Mouse (Mus musculus): ENCODE measurements around the gene Ostm1. TPM values are rescaled to one million over a fixed set of nuclear protein-coding genes. Genes with fewer than 3 reads are reported as not detected.

Gene Ostm1
- polyA plus RNA-seq, 1 experiment, result 13.0 TPM

DNA sequence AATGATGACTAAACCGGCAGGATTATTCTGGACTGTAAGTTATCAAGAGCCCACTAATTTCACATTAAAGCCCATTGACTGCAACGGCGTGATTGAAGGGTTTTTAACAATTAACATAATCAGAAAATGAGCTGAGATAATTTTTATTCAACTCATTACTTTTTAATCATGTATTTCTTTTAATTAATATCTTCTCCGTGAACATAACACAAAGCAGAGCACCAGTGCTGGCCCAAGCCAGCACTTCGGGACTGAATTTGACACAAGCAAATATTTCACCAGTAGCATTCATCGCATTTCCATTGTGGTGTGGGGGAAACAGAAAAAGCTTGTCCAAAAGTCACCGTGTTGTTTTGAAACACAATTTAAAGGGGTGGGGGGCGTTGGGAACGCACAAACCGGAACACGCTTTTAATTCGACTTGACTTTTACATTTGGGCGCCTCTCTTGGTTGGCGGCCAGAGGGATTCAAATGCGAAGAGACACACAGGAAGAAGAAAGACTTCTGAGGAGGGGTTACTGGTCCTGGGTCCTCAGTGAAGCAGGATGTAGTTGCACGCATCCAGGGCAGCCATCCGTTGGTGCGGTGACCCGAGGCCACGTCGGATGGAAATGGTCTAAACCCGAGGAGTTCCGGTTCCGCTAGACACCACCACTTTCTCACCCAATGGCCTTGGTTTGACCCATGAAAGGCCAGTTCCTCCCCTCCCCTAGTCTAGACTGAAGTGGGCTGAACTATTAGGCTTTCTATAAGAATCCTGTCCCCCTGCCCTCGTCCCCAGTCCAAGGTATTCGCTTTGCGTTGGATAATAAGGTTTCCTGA, 52.9 kb downstream of the Ostm1 start:
- Histone ChIP-seq H3K27me3 (ENCODE audit: control insufficient read depth, insufficient read depth, low read length) (peaks cover 57% of the 10 kb centered on the region), H3K27ac (ENCODE audit: insufficient read depth, low read depth, low read length) (no peak overlapping the region), H3K4me3 (ENCODE audit: low read depth, low read length) (peak overlapping the region; percentile 40), H3K4me1 (ENCODE audit: control insufficient read depth, insufficient read depth, insufficient read length, low read length) (peaks cover 19% of the 10 kb centered on the region), H3K36me3 (ENCODE audit: control insufficient read depth, insufficient read depth, low read length) (no peaks in the 10 kb centered on the region)
- WGBS, result 13% methylated on average over 27 of the region's 27 CpGs
- TF ChIP-seq POLR2A (IDR thresholded peaks at IDR 0.05; ENCODE audit: low read depth, low read length), result no peak
- TF ChIP-seq CTCF (IDR thresholded peaks at IDR 0.05; ENCODE audit: extremely low read depth, insufficient read length, insufficient replicate concordance, low read depth, low read length), result no peak

DNA sequence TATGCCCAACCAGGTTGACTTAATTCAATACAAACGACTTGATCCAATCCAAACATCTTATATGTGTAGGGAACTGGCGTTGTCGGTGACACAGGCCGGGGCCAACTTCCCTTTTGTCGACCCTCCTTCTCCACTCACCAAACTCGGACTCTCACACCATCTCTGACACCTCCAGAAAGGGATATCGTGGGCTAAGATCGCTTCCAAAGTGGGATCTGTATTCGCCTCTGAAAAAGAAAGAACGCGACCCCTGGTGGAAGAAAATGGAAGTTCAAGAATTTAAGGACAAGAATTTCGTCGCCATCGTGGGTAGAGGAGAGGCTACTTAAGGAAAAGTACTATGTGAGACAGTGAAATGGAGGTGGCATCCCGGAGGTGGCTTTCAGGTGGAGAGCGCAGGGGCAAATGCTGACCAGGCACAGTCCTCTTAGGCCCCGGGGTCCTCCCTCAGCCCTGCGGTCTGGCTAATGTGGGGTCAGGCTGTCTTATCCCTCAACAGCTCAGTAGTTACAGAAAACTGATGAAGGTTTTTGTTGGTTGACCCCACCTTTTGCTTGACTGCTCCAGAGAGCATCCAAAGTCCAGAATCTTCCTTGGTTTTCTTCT, 53.7 kb downstream of the Ostm1 start:
- Histone ChIP-seq H3K27ac (ENCODE audit: insufficient read depth, low read depth, low read length) (no peak overlapping the region), H3K27me3 (ENCODE audit: control insufficient read depth, insufficient read depth, low read length) (peaks cover 50% of the 10 kb centered on the region), H3K4me3 (ENCODE audit: low read depth, low read length) (peak overlapping the region; percentile 47), H3K4me1 (ENCODE audit: control insufficient read depth, insufficient read depth, insufficient read length, low read length) (peaks cover 19% of the 10 kb centered on the region), H3K36me3 (ENCODE audit: control insufficient read depth, insufficient read depth, low read length) (no peaks in the 10 kb centered on the region)
- WGBS, result 6% methylated on average over 18 of the region's 18 CpGs
- peak; percentile 63; the same call in 1 of the 2 replicates for TF ChIP-seq CTCF (IDR thresholded peaks at IDR 0.05; ENCODE audit: extremely low read depth, insufficient read length, insufficient replicate concordance, low read depth, low read length)
- TF ChIP-seq POLR2A (IDR thresholded peaks at IDR 0.05; ENCODE audit: low read depth, low read length), result no peak

DNA sequence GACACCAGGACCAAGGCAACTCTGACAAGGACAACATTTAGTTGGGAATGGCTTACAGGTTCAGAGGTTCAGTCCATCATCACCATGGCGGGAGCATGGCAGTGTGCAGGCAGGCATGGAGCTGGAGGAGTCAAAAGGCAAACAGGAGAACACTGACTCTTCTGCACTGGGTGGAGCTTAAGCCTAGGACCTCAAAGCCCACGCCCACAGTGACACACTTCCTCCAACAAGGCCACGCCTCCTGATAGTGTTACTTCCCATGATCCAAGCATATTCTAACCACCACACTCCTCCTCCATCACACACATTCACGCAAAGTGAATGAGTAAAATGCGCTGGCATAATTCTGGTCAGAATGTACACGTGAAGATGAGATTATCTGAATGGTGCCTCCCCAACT, 56.2 kb downstream of the Ostm1 start:
- peaks cover 29% of the 10 kb centered on the region for H3K27me3 ChIP-seq (ENCODE audit: control insufficient read depth, insufficient read depth, low read length)
- no peak overlapping the region for H3K27ac ChIP-seq (ENCODE audit: insufficient read depth, low read depth, low read length)
- WGBS, result 84% methylated on average over 6 of the region's 6 CpGs
- TF ChIP-seq POLR2A (IDR thresholded peaks at IDR 0.05; ENCODE audit: low read depth, low read length), result no peak
- peaks cover 5% of the 10 kb centered on the region for H3K4me1 ChIP-seq (ENCODE audit: control insufficient read depth, insufficient read depth, insufficient read length, low read length)
- no peak overlapping the region for H3K4me3 ChIP-seq (ENCODE audit: low read depth, low read length)
- no peaks in the 10 kb centered on the region for H3K36me3 ChIP-seq (ENCODE audit: control insufficient read depth, insufficient read depth, low read length)

DNA sequence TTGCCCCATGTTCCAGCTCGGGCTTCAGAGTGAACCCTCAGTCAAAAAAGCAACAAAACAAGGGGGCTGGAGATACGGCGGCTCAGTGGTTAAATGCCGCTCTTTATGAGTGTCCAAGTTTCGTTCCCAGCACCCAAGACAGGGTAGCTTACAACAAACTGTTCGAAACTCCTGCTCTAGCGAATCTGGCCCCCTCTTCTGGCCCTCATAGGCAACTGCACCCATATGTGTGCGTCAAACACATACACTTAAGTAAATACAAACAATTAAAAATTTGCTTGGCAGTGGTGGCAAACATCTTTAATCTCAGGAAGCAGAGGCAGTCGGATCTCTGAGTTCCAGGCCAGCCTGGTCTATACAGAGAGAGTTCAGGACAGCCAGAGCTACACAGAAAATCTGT, 60.0 kb downstream of the Ostm1 start:
- Histone ChIP-seq H3K36me3 (ENCODE audit: control insufficient read depth, insufficient read depth, low read length) (no peaks in the 10 kb centered on the region), H3K4me1 (ENCODE audit: control insufficient read depth, insufficient read depth, insufficient read length, low read length) (no peaks in the 10 kb centered on the region), H3K4me3 (ENCODE audit: low read depth, low read length) (no peak overlapping the region), H3K27me3 (ENCODE audit: control insufficient read depth, insufficient read depth, low read length) (no peaks in the 10 kb centered on the region), H3K27ac (ENCODE audit: insufficient read depth, low read depth, low read length) (no peak overlapping the region)
- WGBS, result 85% methylated on average over 9 of the region's 9 CpGs
- TF ChIP-seq POLR2A (IDR thresholded peaks at IDR 0.05; ENCODE audit: low read depth, low read length) (no peak), CTCF (IDR thresholded peaks at IDR 0.05; ENCODE audit: extremely low read depth, insufficient read length, insufficient replicate concordance, low read depth, low read length) (no peak)

DNA sequence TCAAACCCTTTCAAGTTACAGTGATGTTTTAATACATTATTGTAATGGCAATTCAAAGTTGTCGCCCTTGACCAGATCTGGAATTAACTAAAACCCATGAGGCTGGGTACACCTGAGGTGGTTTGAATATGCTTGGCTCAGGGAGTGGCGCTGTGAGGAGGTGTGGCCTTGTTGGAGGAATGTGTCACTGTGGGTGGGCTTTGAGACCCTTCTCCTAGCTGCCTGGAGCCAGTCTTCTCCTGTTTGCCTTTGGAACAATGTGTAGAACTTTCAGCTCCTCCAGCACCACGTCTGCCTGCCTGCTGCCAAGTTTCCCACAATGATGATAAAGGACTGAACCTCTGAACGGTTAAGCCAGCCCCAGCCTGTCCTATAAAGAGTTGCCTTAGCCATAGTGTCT, 62.7 kb downstream of the Ostm1 start:
- 64% methylated on average over 4 of the region's 4 CpGs for WGBS
- Histone ChIP-seq H3K36me3 (ENCODE audit: control insufficient read depth, insufficient read depth, low read length) (no peaks in the 10 kb centered on the region), H3K27me3 (ENCODE audit: control insufficient read depth, insufficient read depth, low read length) (no peaks in the 10 kb centered on the region), H3K4me1 (ENCODE audit: control insufficient read depth, insufficient read depth, insufficient read length, low read length) (no peaks in the 10 kb centered on the region), H3K4me3 (ENCODE audit: low read depth, low read length) (no peak overlapping the region), H3K27ac (ENCODE audit: insufficient read depth, low read depth, low read length) (no peak overlapping the region)
- no peak for TF ChIP-seq CTCF (IDR thresholded peaks at IDR 0.05; ENCODE audit: extremely low read depth, insufficient read length, insufficient replicate concordance, low read depth, low read length)
- TF ChIP-seq POLR2A (IDR thresholded peaks at IDR 0.05; ENCODE audit: low read depth, low read length), result no peak

DNA sequence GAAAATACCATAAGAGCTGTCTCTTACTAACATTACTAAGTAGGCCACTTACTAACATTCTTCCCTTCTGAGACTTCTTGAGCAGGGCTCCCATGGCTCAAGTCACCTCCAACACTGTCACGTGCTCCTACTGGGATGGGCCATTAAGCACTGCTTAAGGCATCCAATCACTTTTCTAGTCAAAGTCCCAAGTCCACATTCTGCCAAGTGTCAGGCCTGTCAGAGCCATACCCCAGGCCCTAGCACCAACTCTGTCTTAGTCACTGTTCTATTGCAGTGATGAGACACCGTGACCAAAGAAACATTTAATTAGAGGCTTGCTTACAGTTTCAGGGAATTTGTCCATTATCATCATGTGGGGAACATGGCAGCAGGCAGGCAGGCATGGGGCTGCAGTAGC, 78.3 kb downstream of the Ostm1 start:
- H3K27me3 ChIP-seq (ENCODE audit: control insufficient read depth, insufficient read depth, low read length), result no peaks in the 10 kb centered on the region
- H3K27ac ChIP-seq (ENCODE audit: insufficient read depth, low read depth, low read length), result no peak overlapping the region
- TF ChIP-seq CTCF (IDR thresholded peaks at IDR 0.05; ENCODE audit: extremely low read depth, insufficient read length, insufficient replicate concordance, low read depth, low read length) (no peak), POLR2A (IDR thresholded peaks at IDR 0.05; ENCODE audit: low read depth, low read length) (no peak)
- H3K4me1 ChIP-seq (ENCODE audit: control insufficient read depth, insufficient read depth, insufficient read length, low read length), result no peaks in the 10 kb centered on the region
- no peaks in the 10 kb centered on the region for H3K36me3 ChIP-seq (ENCODE audit: control insufficient read depth, insufficient read depth, low read length)
- H3K4me3 ChIP-seq (ENCODE audit: low read depth, low read length), result no peak overlapping the region
- 69% methylated on average over 2 of the region's 2 CpGs for WGBS

DNA sequence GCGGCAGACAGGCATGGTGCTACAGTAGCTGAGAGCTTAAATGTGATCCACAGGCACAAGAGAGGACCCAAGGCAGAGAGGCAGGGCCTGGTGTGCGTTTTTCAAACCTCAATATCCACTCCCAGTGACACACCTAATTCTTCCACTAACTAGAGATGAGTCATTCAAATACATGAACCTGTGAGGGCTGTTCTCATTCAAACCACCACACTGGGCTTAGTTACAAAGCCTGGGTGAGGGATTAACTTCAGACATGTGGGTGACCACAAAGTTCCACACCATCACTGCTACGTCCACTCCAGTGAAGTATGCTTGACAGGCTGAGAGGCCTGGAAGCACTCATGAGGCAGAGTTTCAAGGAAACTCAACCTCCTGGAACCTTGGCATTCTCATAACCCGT, 86.3 kb downstream of the Ostm1 start:
- Histone ChIP-seq H3K4me3 (ENCODE audit: low read depth, low read length) (no peak overlapping the region), H3K27ac (ENCODE audit: insufficient read depth, low read depth, low read length) (no peak overlapping the region), H3K4me1 (ENCODE audit: control insufficient read depth, insufficient read depth, insufficient read length, low read length) (no peaks in the 10 kb centered on the region), H3K36me3 (ENCODE audit: control insufficient read depth, insufficient read depth, low read length) (no peaks in the 10 kb centered on the region), H3K27me3 (ENCODE audit: control insufficient read depth, insufficient read depth, low read length) (no peaks in the 10 kb centered on the region)
- TF ChIP-seq POLR2A (IDR thresholded peaks at IDR 0.05; ENCODE audit: low read depth, low read length), result no peak
- no peak for TF ChIP-seq CTCF (IDR thresholded peaks at IDR 0.05; ENCODE audit: extremely low read depth, insufficient read length, insufficient replicate concordance, low read depth, low read length)
- 89% methylated on average over 4 of the region's 4 CpGs for WGBS
